Comparison of ENCODE assay signal across 8 mouse cellular contexts in the genomic region with DNA sequence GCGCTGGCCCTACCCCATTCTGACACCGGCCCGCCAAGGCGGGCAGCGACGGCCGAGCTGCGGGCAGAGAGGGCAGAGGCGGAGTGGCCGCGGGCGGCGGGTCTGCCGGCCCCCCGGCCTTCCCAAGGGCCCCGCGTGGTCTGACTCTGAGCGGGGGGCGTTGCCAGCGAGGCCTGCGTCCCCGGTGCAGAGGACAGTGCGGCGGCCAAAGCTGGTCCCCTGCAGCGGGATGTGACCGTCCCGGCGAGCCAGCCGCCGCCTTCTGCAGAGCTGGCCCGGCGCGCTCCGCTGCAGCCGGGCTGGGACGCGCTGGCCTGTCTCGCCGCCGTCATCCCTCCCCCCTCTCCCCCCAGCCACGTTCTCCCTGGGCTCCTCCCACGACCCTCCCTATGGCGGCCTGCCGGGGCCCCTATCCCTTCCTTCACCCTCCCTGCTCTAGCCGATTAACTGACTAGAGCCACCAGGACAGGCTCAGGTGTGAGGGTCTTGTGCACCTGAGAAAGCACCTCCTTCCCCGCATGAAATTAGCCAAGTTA. TPM values are rescaled to one million over a fixed set of nuclear protein-coding genes. Genes with fewer than 3 reads are reported as not detected.
DNase-seq lines count a peak whose midpoint lies in the region; ATAC-seq and TF ChIP-seq lines count a peak whose summit lies in the region.

A gene (minus strand): TSS at position 475 of the 536 bp plus-strand sequence.

- H3ac ChIP-seq in myocyte (ENCODE audit: control insufficient read depth, insufficient read length) = peak within 1 kb of the TSS; percentile 5

- H3K79me2 ChIP-seq in myocyte (ENCODE audit: control insufficient read depth, insufficient read depth) = no peaks in the 10 kb centered on the region

- peak; percentile 39 for TF ChIP-seq POLR2A in myocyte (IDR thresholded peaks at IDR 0.05; ENCODE audit: insufficient read length, low read depth)

- ATAC-seq in forebrain, embryonic 14.5 days = peak; percentile 83
- ATAC-seq in limb, embryonic 11.5 days (ENCODE audit: insufficient number of reproducible peaks, low FRiP score, low TSS enrichment, low read depth) = peak; percentile 44; the same call in 1 of the 2 replicates

- 1% methylated on average over 30 of the region's 46 CpGs for WGBS in forebrain, embryonic 14.5 days
- WGBS in limb, embryonic 11.5 days = under 1% methylated on average over 39 of the region's 46 CpGs

- H3K9ac ChIP-seq in forebrain, embryonic 14.5 days (ENCODE audit: low read length) = peak within 1 kb of the TSS; percentile 98
- H3K9ac ChIP-seq in limb, embryonic 11.5 days (ENCODE audit: low read length) = peak within 1 kb of the TSS; percentile 88

- no peaks in the 10 kb centered on the region for H3K27me3 ChIP-seq in forebrain, embryonic 14.5 days (replicated peaks; ENCODE audit: control insufficient read depth, insufficient read depth, low read length)
- no peaks in the 10 kb centered on the region for H3K27me3 ChIP-seq in limb, embryonic 11.5 days (ENCODE audit: control insufficient read depth, insufficient read depth, low read length)
- peaks cover 29% of the 10 kb centered on the region for H3K27me3 ChIP-seq in myocyte (ENCODE audit: control insufficient read depth, insufficient read depth, insufficient read length)

- peaks cover 2% of the 10 kb centered on the region; the same call in 1 of the 2 replicates for H3K4me1 ChIP-seq in brown adipose tissue, adult 24 weeks (ENCODE audit: control insufficient read depth, insufficient read depth, insufficient read length, low read length)
- H3K4me1 ChIP-seq in forebrain, embryonic 14.5 days (ENCODE audit: control insufficient read depth, insufficient read depth, low read length) = peaks cover 9% of the 10 kb centered on the region
- H3K4me1 ChIP-seq in limb, embryonic 11.5 days (ENCODE audit: control insufficient read depth, insufficient read depth, low read length) = peaks cover 7% of the 10 kb centered on the region

- H3K4me3 ChIP-seq in brown adipose tissue, adult 24 weeks (ENCODE audit: insufficient read depth, low read depth, low read length) = peak within 1 kb of the TSS; percentile 68
- H3K4me3 ChIP-seq in forebrain, embryonic 14.5 days (ENCODE audit: low read depth, low read length) = peak within 1 kb of the TSS; percentile 88
- peak within 1 kb of the TSS; percentile 73 for H3K4me3 ChIP-seq in limb, embryonic 11.5 days (ENCODE audit: low read depth, low read length)
- H3K4me3 ChIP-seq in myocyte = peak within 1 kb of the TSS; percentile 11

- peak; percentile 94 for DNase-seq in heart, adult 11 months
- DNase-seq in heart, adult 8-10 months (ENCODE audit: low spot score) = no peak
- peak; percentile 80 for DNase-seq in forebrain, embryonic 14.5 days (ENCODE audit: low spot score)
- DNase-seq in hindlimb bud, embryonic 11.5 days (ENCODE audit: extremely low spot score, low read depth, low spot score) = peak; percentile 5
- DNase-seq in limb, embryonic 11.5 days (ENCODE audit: low spot score) = peak; percentile 71
- no peak for DNase-seq in spleen, postnatal 14 days (ENCODE audit: low spot score in 2 of 2)

- H3K27ac ChIP-seq in brown adipose tissue, adult 24 weeks (replicated peaks; ENCODE audit: low read depth, low read length) = no peak within 1 kb of the TSS
- peak within 1 kb of the TSS; percentile 55 for H3K27ac ChIP-seq in forebrain, embryonic 14.5 days (ENCODE audit: low read depth, low read length)
- peak within 1 kb of the TSS; percentile 63; the same call in 1 of the 2 replicates for H3K27ac ChIP-seq in limb, embryonic 11.5 days (replicated peaks; ENCODE audit: low read depth, low read length)

- no peaks in the 10 kb centered on the region for H3K9me3 ChIP-seq in forebrain, embryonic 14.5 days (replicated peaks; ENCODE audit: control insufficient read depth, low read length)
- H3K9me3 ChIP-seq in limb, embryonic 11.5 days (ENCODE audit: control insufficient read depth, low read length) = no peaks in the 10 kb centered on the region

- H3K36me3 ChIP-seq in forebrain, embryonic 14.5 days (ENCODE audit: control insufficient read depth, insufficient read depth, low read length) = peaks cover 17% of the 10 kb centered on the region
- H3K36me3 ChIP-seq in limb, embryonic 11.5 days (ENCODE audit: control insufficient read depth, insufficient read depth, low read length) = peaks cover 6% of the 10 kb centered on the region; the same call in 1 of the 2 replicates
- no peaks in the 10 kb centered on the region for H3K36me3 ChIP-seq in myocyte (ENCODE audit: control insufficient read depth, insufficient read depth)

- H3K4me2 ChIP-seq in forebrain, embryonic 14.5 days (ENCODE audit: low read length) = peak within 1 kb of the TSS; percentile 72
- peak within 1 kb of the TSS; percentile 75 for H3K4me2 ChIP-seq in limb, embryonic 11.5 days (ENCODE audit: low read depth, severe bottlenecking)
- H3K4me2 ChIP-seq in myocyte (ENCODE audit: low read depth) = peak within 1 kb of the TSS; percentile 82

TF ChIP-seq in myocyte, 11 proteins besides CTCF, POLR2A, EP300 and RAD21:
- TF ChIP-seq USF1 (IDR thresholded peaks at IDR 0.05; ENCODE audit: low read depth) (no peak), TCF12 (IDR thresholded peaks at IDR 0.05; ENCODE audit: insufficient read depth, poor library complexity, severe bottlenecking) (no peak), SRF (IDR thresholded peaks at IDR 0.05; ENCODE audit: control insufficient read depth, insufficient read length, low read depth) (no peak), MYOD1 (IDR thresholded peaks at IDR 0.05; ENCODE audit: control insufficient read depth in 1 of 3, insufficient read length in 2 of 3, low read depth in 2 of 3) (no peak), MAX (IDR thresholded peaks at IDR 0.05; ENCODE audit: low read depth) (no peak), REST (IDR thresholded peaks at IDR 0.05; ENCODE audit: insufficient read depth, insufficient read length) (no peak), POLR2AphosphoS2 (IDR thresholded peaks at IDR 0.05; ENCODE audit: insufficient read length, low read depth) (no peak), CEBPB (IDR thresholded peaks at IDR 0.05; ENCODE audit: insufficient read depth, poor library complexity, severe bottlenecking) (no peak), E2F4 (IDR thresholded peaks at IDR 0.05; ENCODE audit: insufficient read depth) (no peak), TCF3 (IDR thresholded peaks at IDR 0.05; ENCODE audit: insufficient read length, low read depth) (no peak)

RNA-seq across cellular contexts. Expression of the gene that starts here (rescaled TPM):
- 1 to 10 TPM; 2.6 to 5.6 (median 5.2) TPM for total RNA-seq in heart, adult 8-10 months (2022)
- 3.6 and 3.7 TPM in 2 replicates for polyA plus RNA-seq in brown adipose tissue, adult 24 weeks (2012; ENCODE audit: insufficient read depth, insufficient read length, missing spikeins)
- 68.0 and 72.6 TPM in 2 replicates for polyA plus RNA-seq in forebrain, embryonic 14.5 days (2014; fragmentation: Nextera tagmentation; extraction: Ambion mirVana)
- polyA plus RNA-seq in limb, embryonic 11.5 days (2014; fragmentation: Nextera tagmentation; extraction: Ambion mirVana) = 64.3 and 79.4 TPM in 2 replicates
- polyA plus RNA-seq in myocyte (2012; fragmentation: generic; extraction: Trizol) = 4.9 TPM

Comparison
In these comparisons a context has a peak if more than half of its experiments do, and no peak if none do; other contexts are left out.
1. RNA of the gene that starts here (polyA plus RNA-seq): 68.0 to 72.6 TPM in forebrain, embryonic 14.5 days and 64.3 to 79.4 TPM in limb, embryonic 11.5 days; 4.9 TPM in myocyte (single experiment) and 3.6 to 3.7 TPM in brown adipose tissue, adult 24 weeks; every median in the first group is over 10 times any median in the second.
2. DNase-seq: peak in heart, adult 11 months (single experiment), forebrain, embryonic 14.5 days (single experiment), hindlimb bud, embryonic 11.5 days (single experiment) and limb, embryonic 11.5 days (single experiment); none in heart, adult 8-10 months (single experiment) and spleen, postnatal 14 days (0 of 2).
3. H3K4me3 ChIP-seq: peak in every context shown above with its lines; median percentile 88 in forebrain, embryonic 14.5 days; 73 in limb, embryonic 11.5 days; 68 in brown adipose tissue, adult 24 weeks; 11 in myocyte.
4. Peak in every context shown above with its lines, with median percentiles within 50 percentile points of each other: H3K4me2 ChIP-seq.